Mouse (Mus musculus) cerebellum, postnatal 25 days (tissue): ENCODE measurements around the gene Armc7.
"Not testable (repeated sequence)": the region's sequence is repeated elsewhere in the genome, so short reads cannot be mapped to it uniquely, and the experiment has no call there.

Experiments used
- DNase-seq, 2 experiments: peaks; one replicate each; pipeline ENCODE4 v3.0.0; 2021; ENCODE audit warnings: mixed read lengths in 2 of 2

Gene Armc7

DNA sequence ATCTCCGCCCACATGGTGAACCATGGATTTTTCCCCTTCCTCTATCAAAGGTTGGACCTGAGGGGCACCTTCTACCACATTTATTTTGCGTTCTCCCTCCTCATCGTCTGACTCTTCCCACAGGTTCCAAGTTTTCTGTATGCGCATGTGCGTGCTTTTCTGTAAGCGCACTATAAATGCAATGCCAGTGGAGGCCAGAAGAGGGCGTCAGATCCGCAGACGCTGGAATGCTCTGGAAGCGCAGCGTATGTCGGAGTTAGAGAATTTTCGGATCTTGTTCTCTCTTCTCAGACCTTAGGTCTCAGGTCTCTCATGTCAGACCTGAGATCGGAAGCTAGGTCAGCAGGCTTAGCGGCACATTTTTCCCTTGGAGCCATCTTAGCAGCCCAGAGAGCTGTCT lies 19.8 kb upstream of the Armc7 start:
- DNase-seq, result no peak

DNA sequence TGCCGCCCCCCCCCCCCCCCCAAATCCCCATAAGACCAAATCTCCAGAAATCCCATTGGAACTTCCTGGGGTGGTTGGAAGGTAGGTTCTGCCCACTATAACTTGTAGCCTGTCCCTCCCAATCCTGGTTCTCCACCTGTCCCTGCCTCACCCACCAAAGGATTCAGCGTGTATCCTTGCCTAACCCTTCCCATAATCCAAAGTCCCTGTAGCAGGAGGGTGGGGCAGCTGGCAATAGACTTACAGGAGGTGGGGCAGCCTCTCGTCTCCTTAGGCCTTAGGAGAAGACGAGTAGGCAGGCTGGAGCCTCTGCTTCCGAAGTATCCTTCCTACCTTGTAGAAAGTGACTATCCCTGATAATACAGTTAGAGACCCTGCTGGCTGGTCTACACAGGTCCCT lies 19.3 kb upstream of the Armc7 start:
- DNase-seq, result no peak

DNA sequence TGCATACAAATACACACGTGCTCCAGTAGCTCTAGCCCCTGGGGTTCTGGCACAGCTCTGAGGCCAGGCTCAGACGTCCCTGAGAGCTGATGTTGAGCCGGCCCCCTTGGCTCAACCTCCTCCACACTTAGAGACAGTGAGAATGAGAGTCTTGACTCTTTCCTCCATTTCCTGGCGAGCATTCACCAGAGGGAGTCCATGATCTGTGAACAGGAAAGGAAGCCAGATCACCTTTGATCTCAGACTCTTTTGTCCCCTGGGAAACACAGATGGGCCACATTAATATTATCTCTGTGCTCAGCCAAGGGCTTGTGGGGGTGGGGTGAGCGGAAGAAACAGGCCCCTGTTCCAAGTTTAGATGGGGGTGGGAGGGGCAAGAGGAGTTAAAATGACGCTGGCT lies 18.1 kb upstream of the Armc7 start:
- DNase-seq, result no peak

DNA sequence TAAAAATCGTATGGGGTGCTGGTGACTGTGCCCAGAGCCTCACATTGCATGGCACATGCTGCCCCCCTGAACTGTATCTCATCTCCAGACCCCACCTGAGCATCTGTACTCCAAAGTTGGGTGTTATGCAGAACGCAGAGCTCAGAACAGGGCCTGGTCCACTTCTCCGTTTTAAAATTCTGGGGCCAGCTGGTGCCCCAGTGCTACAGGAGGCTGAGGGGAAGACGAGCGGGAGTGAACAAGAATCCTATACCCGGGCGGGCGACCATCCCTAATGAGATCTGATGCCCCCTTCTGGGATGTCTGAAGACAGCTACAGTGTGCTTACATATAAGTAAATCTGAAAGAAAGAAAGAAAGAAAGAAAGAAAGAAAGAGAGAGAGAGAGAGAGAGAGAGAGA lies 14.5 kb upstream of the Armc7 start:
- no peak for DNase-seq

DNA sequence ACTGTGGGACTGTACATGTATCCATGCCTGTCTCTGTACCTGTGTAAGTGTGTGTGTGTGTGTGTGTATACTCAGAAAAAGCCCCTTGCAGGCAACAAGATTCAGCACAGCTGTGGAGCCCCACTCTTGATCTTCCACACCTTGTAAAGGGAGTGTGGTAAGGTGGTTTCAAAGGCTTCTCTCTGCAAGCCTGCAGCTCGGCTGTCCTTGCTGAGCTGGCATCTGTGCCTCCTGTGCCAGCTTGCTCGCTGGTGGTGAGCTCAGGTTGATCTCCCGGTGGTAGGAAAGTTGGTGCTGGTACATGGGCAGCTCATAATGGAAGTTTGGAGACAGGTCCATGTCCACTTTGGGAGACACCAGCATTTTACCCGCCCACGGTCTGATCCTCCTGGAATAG lies 13.6 kb upstream of the Armc7 start:
- peak; percentile 13 to 30 for DNase-seq

DNA sequence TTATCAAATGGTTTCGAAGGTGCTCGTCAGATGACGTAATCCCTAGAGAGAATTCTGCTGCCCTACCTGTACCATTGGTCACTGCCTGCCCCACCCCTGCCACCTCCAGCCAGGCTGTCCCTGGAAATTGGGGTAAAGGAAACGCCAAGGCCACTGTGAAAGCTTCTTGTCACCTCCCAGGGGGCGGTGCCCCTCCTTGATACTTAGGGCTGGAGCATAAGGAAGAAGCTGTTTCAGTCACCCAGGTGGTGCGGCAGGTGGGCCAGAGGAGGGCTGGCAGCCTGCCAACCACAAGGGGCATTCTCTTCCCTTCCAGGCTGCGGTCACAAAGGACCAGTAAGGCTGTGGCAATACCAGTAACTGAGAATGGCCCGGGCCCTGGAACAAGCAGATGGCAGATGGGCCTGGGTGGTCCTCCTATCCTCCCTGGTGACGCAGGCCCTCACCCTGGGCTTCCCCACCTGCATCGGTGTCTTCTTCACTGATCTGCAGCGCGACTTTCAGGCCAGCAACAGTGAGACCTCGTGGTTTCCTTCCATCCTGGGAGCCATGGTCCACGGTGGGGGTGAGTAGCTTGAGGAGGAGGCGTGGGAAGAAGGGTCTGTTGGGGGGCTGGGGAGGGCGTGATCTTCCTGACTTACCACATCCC lies 13.1 kb upstream of the Armc7 start, which contains the start of gene Slc16a5:
Gene Slc16a5 (plus strand): TSS at position 232 of the 649 bp plus-strand sequence.
- DNase-seq, result peak; percentile 26 to 37

DNA sequence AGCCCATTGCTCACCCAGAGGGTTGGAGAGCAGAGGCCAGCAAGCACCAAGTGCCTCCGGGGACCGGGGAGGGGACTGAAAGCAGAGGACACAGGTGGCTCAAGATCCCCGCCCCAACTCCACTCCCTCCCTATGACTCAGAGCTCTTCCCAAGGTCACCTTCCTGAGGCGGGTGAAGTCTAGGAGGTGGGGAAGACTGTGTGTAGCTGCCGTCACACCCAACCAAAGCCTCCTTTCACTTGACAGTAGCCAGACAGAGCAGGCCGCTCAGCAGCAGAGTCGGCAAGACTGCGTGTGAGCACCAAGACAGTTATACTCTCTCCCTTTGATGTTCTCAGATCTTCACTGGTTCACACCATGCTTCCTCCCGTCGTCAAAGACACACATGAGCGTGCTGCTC lies 12.1 kb upstream of the Armc7 start:
- DNase-seq, result no peak

DNA sequence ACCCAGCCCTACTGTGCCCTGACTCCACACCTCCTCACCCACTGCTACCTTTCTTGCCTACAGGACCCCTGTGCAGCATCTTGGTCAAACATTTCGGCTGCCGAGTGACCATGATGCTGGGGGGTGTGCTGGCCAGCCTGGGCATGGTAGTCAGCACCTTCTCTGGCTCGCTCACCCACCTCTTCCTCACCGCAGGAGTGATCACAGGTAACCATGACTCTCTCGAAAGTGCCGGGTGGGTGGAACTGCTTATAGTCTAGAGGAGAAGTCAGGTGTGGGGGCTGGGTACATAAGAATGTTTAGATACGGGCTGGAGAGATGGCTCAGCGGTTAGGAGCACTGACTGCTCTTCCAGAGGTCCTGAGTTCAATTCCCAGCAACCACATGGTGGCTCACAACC lies 10.6 kb upstream of the Armc7 start:
- DNase-seq, result no peak

DNA sequence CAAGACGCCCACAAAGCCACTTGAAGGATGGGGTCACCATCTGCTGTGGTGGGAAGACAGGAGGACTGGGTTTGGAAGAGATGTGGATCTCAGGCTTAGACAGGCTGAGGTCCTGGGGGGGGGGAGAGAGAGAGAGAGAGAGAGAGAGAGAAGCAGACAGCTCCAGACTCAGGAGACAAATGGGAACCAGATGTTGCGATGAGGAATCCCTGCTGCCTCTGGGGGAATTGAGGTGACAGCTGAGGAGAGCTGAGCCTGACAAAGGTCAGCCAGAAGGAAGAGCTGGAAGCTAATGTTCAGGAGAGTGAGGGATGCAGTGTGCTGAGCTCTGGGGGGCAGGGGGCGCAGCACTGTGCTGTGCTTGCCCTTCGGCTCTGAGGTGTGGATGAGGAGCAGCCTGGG lies 8.2 kb upstream of the Armc7 start:
- no peak for DNase-seq

DNA sequence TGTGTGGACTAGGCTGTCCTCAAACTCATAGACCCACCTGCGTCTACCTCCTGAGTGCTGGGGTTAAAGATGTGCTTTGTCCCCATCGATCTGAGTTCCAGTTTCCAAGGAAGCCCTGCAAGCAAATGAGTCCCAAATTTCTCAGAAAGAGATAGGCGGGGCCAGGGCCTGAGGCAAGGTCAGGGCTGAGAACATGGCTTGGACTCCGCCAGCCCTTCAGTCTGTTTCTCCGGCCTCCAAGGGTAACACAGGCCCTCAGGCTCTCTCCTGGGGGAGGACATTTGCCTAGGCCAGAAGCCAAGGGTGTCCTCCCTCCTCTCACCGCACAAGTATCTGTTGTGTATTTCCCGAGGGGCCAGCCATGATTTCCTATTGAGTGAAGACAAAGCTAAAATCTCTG lies 3.3 kb upstream of the Armc7 start:
- no peak for DNase-seq

DNA sequence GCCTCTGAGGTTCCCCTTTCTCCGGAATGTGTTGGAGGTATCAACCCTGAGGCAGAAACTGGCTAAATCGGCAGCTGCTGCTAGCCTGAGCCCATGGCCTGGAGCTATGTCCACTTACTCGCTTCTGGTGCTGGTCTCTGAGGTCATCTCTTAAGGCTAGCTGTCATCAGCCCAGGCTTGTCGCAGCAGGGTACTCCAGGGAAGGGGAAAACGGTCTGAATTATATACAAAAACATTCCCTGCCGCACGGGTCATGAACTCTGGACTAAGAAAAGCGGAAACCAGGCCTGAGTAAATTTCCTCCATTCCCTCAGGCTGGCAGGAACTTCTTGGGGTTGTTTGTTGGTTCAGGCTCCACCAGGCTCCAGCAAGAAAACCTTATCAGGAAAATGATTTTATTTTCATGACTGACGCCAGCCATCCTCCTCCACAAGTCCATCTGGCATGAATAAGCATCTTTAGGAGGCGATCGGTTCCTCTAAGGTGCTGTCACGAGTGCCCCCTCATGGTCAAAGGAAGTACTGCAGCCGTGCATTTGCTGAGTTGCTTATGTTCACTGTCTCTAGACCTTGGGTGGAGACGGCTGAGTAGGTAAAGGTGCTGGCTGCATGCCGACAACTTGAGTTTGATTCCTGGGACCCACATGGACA lies 1.7 kb upstream of the Armc7 start:
- peak; percentile 98 to 99 for DNase-seq

DNA sequence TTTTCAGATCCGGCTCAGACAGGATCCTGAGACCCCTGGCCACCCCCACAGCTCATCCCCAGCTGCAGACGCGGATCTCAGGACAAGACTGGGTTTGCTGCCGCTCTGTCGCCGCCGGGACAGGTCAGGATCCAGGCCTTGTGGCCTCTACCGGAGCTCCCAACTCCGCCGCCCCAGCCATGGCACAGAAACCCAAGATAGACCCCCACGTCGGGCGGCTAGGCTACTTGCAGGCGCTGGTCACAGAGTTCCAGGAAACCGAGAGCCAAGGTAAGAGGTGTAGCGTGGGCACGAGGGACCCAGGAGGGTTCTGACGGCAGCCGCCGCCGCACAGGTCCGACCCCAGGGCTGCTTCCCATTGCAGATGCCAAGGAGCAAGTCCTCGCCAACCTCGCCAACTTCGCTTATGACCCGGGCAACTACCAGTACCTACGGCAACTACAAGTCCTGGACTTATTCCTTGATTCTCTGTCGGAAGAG lies 331 bp downstream of the Armc7 start:
- no peak for DNase-seq

DNA sequence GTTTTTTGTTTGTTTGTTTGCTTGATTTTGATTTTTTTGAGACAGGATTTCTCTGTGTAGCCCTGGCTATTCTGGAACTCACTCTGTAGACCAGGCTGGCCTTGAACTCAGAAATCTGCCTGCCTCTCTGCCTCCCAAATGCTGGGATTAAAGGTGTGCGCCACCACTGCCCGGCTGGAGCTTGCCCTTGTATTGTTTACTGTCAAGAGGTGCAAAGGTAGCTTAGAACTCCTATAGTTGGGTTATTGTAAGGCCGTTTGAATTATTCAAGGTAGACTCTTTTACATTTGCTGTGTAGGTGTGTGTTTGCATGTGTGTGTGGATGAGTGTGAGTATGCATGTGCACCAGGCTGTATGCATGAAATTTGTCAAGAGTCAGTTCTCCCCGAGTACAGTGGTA lies 1.2 kb downstream of the Armc7 start:
- DNase-seq, result not testable (repeated sequence)

DNA sequence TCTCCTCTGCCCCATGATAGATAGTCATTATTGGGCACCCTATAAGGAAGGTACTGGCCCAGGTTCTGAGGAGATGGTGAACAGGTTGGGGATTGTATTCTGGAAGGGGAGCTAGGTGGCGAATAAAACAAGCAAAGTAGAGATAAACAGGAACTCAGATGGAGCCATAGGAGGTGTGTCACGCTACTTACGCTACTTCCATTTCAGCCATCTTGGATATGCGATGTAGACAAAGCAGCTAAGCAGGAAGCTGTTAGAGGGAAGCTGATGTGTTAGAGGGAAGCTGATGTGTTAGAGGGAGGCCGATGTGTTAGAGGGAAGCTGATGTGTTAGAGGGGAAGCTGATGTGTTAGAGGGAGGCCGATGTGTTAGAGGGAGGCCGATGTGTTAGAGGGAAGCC lies 1.9 kb downstream of the Armc7 start:
- DNase-seq, result not testable (repeated sequence)

DNA sequence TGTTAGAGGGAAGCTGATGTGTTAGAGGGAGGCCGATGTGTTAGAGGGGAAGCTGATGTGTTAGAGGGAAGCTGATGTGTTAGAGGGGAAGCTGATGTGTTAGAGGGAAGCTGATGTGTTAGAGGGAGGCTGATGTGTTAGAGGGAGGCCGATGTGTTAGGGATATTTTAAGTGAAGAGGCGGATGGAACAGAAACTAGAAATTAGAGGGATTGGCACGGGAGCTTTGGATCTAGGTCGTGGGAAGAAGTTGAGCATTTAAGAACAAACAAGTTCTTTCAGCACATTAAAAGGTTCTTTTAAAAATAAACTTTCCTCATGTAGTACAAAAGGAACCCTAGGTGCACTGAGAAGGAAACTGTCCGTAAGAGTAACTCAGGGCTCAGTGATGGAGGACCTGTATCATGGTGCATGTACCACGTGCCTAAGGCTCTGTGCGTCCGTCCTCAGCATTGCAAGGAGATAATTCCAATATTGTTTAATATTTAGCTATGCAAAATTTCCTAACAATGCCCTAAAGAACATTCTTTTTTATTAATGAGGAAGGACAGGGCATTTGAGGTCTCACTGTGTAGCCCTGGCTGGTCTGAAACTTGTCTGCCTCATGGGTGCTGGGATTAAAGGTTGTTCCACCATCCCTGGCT lies 3.0 kb downstream of the Armc7 start:
- no peak for DNase-seq

DNA sequence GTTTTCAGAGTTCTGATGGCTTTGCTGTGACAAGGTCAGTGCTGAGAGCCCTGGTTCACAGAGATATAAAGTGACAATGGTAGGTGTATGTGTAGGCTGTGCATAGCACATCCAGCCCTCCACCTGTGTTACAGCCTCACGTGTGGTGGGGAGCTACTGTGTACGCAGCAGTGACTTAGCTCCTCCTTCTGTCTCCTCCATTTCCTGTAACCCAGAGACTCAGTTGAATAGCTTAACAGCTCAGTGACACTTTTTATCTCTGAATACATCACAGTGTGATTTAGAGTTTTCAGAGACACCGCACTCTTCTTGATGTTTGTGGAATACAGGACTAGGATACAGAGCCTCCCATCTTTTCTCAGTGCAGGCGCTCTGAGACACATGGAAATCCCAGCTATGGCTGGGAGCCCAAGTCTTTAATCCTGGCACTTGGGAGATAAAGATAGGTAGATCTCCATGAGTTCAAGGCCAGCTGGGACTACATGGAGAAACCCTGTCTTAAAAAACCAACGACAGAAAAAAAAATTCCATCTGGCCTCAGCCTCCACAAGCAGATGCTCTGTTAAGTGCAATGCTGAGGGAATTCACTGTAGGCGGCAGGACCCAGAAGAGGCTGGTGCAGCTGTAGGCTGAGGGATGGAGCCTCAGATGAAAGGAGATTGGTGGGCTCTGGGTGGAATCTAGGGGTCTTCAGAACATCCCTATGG lies 6.2 kb downstream of the Armc7 start:
- no peak for DNase-seq

DNA sequence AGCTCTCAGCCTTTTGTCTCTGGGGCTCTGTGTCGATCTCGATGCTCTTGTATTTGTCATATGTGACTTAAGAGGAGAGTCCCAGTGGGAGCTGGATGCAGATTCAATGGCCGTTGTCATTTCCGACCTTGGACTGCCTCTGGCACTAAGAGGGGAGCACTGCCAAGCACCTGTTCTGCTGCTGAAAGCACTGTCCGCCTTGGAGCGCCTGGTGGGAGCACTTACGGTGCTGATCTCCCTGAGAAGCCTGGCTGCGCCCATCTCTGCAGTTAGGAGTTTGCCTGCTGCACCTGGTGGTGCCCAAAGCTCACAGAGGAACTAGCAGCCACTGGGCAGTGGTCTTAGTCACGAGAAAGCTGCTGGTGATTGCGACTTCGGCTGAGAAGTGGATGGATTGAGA lies 7.8 kb downstream of the Armc7 start:
- no peak for DNase-seq

DNA sequence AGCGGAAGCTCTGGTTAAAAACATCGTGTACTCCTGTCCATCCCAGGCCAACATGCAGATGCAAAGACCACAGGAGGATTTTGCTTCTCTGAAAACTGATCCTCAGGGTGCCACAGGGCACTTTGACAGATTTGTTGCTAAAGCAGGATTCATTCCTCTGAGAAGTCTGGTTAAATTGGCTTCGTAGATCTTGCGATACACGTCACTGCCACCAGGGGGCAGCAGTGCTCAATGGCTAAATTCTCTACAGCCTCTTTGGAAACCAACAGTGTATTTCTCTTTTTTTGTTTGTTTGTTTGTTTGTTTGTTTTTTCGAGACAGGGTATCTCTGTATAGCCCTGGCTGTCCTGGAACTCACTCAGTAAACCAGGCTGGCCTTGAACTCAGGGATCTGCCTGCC lies 8.3 kb downstream of the Armc7 start:
- peak; percentile 90 to 91 for DNase-seq

DNA sequence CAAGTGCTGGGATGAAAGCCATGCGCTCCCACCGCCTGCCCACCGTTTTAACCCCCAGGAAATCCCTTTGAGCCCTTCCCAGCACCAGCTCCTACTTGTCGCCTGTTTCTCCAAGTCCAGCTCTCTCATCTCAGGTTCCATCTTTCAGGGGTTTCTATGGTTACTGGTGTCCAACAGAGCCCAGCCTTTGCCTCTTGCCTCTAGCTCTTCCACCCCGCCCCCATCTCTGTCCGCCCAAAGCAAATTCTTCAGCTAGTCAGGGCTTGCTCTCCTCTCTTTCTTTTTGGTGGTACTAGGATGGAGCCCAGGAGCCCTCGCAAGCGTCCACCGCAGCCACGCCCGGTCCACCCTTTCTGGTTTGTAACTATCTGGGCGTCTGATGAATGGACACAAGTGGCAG lies 9.7 kb downstream of the Armc7 start:
- no peak for DNase-seq

DNA sequence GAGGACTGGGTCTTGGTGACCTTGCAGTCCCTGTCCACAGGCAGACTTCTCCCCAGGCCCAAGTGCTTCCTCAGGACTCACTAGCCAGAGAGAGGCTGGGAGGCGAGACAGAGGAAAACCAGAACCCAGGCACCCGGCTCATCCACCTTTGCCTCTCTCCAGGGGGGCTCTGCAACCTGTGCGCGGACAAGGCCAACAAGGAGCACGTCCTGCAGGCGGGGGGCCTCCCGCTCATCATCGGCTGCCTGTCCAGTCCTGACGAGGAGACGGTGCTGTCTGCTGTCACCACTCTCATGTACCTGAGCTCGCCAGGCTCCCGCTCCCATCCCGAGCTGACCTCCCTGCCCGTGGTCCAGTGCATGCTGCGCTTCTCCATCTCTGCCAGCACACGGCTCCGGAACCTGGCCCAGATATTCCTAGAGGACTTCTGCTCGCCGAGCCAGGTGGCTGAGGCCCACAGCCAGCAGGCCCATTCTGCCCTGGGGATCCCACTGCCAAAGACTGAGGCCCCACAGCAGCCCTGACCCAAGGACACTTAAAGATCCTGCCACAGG lies 13.2 kb downstream of the Armc7 start:
- peak; percentile 84 to 86 for DNase-seq

DNA sequence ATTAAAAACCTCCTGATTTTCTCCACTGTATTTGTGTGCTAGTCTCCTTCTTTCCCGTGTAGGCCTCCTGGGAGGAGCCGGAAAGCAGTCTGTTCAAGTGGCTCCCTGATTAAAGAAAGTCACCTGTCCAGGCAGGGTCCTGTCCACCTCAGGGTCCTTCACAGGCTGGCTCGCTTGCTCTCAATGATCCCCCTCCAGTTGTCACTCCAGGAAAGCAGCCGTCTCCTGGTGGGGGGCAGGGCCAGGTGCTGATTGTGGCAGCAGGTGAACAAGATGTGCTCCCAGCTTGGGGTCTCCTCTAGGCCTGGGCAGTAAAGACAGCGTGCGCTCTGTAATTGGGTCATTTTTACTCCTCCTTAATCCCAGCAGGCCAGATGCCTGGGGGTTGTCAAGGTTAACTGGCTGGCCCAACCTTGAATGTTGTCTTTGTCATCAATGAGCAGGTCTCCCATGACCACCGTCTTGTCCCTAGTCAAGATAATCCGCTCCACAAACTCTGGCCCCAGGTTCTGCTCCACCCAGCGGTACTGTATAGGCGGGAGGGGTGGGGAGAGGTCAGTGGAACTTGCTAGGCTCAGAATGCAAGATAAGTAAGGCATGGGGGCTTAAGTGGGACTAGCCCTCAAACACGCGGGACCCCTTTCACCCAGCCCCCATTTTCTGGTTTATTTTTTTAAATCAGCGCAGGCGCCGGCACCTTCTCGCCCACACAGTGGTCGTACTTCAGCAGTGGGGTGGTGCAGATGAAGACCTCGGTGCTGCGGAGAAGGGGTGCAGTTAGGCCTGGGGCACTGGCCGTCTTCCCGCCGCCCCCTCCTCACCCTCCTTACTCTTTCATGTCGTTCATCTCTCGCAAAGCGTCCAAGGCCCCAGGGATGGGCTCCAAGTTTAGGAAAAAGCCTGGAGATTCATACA lies 15.2 kb downstream of the Armc7 start:
- DNase-seq, result peak; percentile 43 to 44
